Mouse (Mus musculus) forebrain, postnatal 0 days (tissue): Measurements from ENCODE around the gene Ppp1r12b. TPM values are rescaled to one million over a fixed set of nuclear protein-coding genes. Genes with fewer than 3 reads are reported as not detected.

Source experiments
- ATAC-seq: fragments of 200-750 bp; cut with Nextera tagmentation; 2 replicates; pipeline ENCODE4 v1.8.0; 2017; ENCODE audit warnings: mild to moderate bottlenecking, moderate library complexity
- DNase-seq: peaks from one replicate; pipeline ENCODE4 v3.0.0-alpha.2; 2015
- H3K27ac ChIP-seq: fragments of 300-500 bp; sonication (generic); 2 replicates; pipeline ENCODE4 v1.5.1; 2014; ENCODE audit warnings: low read depth, mild to moderate bottlenecking, antibody characterized with exemption, low read length, moderate library complexity, mixed read lengths
- H3K27me3 ChIP-seq: fragments of 300-500 bp; sonication (generic); 2 replicates; pipeline ENCODE4 v1.6.1; 2014; ENCODE audit warnings: mild to moderate bottlenecking, low read length, mixed read lengths; ENCODE audit not compliant: insufficient read depth
- H3K36me3 ChIP-seq: fragments of 300-500 bp; sonication (generic); 2 replicates; pipeline ENCODE4 v1.6.1; 2014; ENCODE audit warnings: mild to moderate bottlenecking, moderate library complexity; ENCODE audit not compliant: insufficient read depth
- H3K4me1 ChIP-seq: fragments of 300-500 bp; sonication (generic); 2 replicates; pipeline ENCODE4 v1.6.1; 2014; ENCODE audit warnings: antibody characterized with exemption; ENCODE audit not compliant: insufficient read depth
- H3K4me2 ChIP-seq: fragments of 300-500 bp; sonication (generic); 2 replicates; pipeline ENCODE4 v1.6.1; 2014; ENCODE audit warnings: low read depth, mild to moderate bottlenecking, moderate library complexity
- H3K4me3 ChIP-seq: fragments of 300-500 bp; sonication (generic); 2 replicates; pipeline ENCODE4 v1.5.1; 2014; ENCODE audit warnings: low read depth, low read length, mixed read lengths
- H3K9ac ChIP-seq: fragments of 300-500 bp; sonication (generic); 2 replicates; pipeline ENCODE4 v1.6.1; 2014; ENCODE audit warnings: mild to moderate bottlenecking
- H3K9me3 ChIP-seq: fragments of 300-500 bp; sonication (generic); 2 replicates; pipeline ENCODE4 v1.6.1; 2016; ENCODE audit warnings: low read length
- CTCF ChIP-seq: sonication (generic); IDR thresholded peaks from 2 replicates; pipeline ENCODE4 v1.5.1; 2016; ENCODE audit warnings: antibody characterized with exemption, control low read depth, low read depth
- WGBS: fragments of 180-500 bp; shearing (Covaris S2); extraction: QIAGEN DNeasy Blood & Tissue Kit; methylation state at CpG from one replicate; pipeline ENCODE4 v1.1.7; 2014; 5-methylcytosine and 5-hydroxymethylcytosine counted together
- polyA plus RNA-seq: library from polyadenylated mRNA; unstranded; fragments of >200 nt; fragmentation: Nextera tagmentation; extraction: Ambion mirVana; gene quantifications from 2 replicates; pipeline ENCODE4 v1.2.1, GENCODE M21; 2015
- total RNA-seq: library from RNA; depleted of rRNA; stranded (reverse); fragments of >200 nt; gene quantifications from 2 replicates; pipeline ENCODE4 v1.2.3, GENCODE M21; 2014

Ppp1r12b gene
- total and polyA plus RNA-seq, 2 experiments from 2014 or later = 12.4 to 39.9 TPM

- peak; percentile 60 for ATAC-seq
- WGBS = 57% methylated on average over 4 of the region's 4 CpGs
- peaks cover 37% of the 10 kb centered on the region for H3K36me3 ChIP-seq
These were observed 126.1 kb downstream of the Ppp1r12b start for GRCm38 (mm10) chr1:134829635-134830034.

GRCm38 (mm10) chr1:134824896-134825295, 130.8 kb downstream of the Ppp1r12b start:
- no peaks in the 10 kb centered on the region for H3K27me3 ChIP-seq
- no peak for DNase-seq
- TF ChIP-seq CTCF = no peak
- no peak for ATAC-seq
- no peak overlapping the region for H3K4me2 ChIP-seq
- no peak overlapping the region for H3K9ac ChIP-seq
- no peaks in the 10 kb centered on the region for H3K4me1 ChIP-seq
- H3K4me3 ChIP-seq = no peak overlapping the region
- H3K27ac ChIP-seq = no peak overlapping the region
- 77% methylated on average over 6 of the region's 6 CpGs for WGBS
- no peaks in the 10 kb centered on the region for H3K9me3 ChIP-seq
- peaks cover 31% of the 10 kb centered on the region for H3K36me3 ChIP-seq

More at GRCm38 (mm10) chr1:134829635-134830034, 126.1 kb downstream of the Ppp1r12b start:
- no peaks in the 10 kb centered on the region for H3K27me3 ChIP-seq
- no peak overlapping the region for H3K9ac ChIP-seq
- peak; percentile 70 for TF ChIP-seq CTCF
- no peaks in the 10 kb centered on the region for H3K9me3 ChIP-seq
- DNase-seq = peak; percentile 23
- H3K27ac ChIP-seq = no peak overlapping the region
- H3K4me3 ChIP-seq = no peak overlapping the region
- no peak overlapping the region for H3K4me2 ChIP-seq
- H3K4me1 ChIP-seq = no peaks in the 10 kb centered on the region

GRCm38 (mm10) chr1:134823842-134824241, 131.9 kb downstream of the Ppp1r12b start:
- Histone ChIP-seq H3K9me3 (no peaks in the 10 kb centered on the region), H3K36me3 (peaks cover 35% of the 10 kb centered on the region), H3K4me3 (no peak overlapping the region), H3K4me2 (no peak overlapping the region), H3K4me1 (no peaks in the 10 kb centered on the region), H3K9ac (no peak overlapping the region), H3K27me3 (no peaks in the 10 kb centered on the region), H3K27ac (no peak overlapping the region)
- no peak for DNase-seq
- no peak for ATAC-seq
- no peak for TF ChIP-seq CTCF
- WGBS = 50% methylated on average over 7 of the region's 7 CpGs

GRCm38 (mm10) chr1:134823323-134823722, 132.4 kb downstream of the Ppp1r12b start:
- H3K36me3 ChIP-seq = peaks cover 32% of the 10 kb centered on the region
- no peaks in the 10 kb centered on the region for H3K9me3 ChIP-seq
- no peak for DNase-seq
- ATAC-seq = no peak
- H3K27me3 ChIP-seq = no peaks in the 10 kb centered on the region
- no peak overlapping the region for H3K4me3 ChIP-seq
- no peak overlapping the region for H3K27ac ChIP-seq
- no peak for TF ChIP-seq CTCF
- no peak overlapping the region for H3K9ac ChIP-seq
- 79% methylated on average over 8 of the region's 8 CpGs for WGBS
- no peaks in the 10 kb centered on the region for H3K4me1 ChIP-seq
- H3K4me2 ChIP-seq = no peak overlapping the region

GRCm38 (mm10) chr1:134820882-134821281, 134.9 kb downstream of the Ppp1r12b start:
- H3K4me3 ChIP-seq = no peak overlapping the region
- DNase-seq (no peak), ATAC-seq (no peak)
- H3K27me3 ChIP-seq = no peaks in the 10 kb centered on the region
- peaks cover 17% of the 10 kb centered on the region for H3K36me3 ChIP-seq
- H3K9me3 ChIP-seq = no peaks in the 10 kb centered on the region
- no peak overlapping the region for H3K9ac ChIP-seq
- no peaks in the 10 kb centered on the region for H3K4me1 ChIP-seq
- no peak for TF ChIP-seq CTCF
- 92% methylated on average over 3 of the region's 3 CpGs for WGBS
- H3K27ac ChIP-seq = no peak overlapping the region
- H3K4me2 ChIP-seq = no peak overlapping the region

- H3K9me3 ChIP-seq = no peaks in the 10 kb centered on the region
- 89% methylated on average over 11 of the region's 11 CpGs for WGBS
These were observed 136.5 kb downstream of the Ppp1r12b start for GRCm38 (mm10) chr1:134819196-134819595.

GRCm38 (mm10) chr1:134818716-134819115, 137.0 kb downstream of the Ppp1r12b start:
- Histone ChIP-seq H3K4me3 (no peak overlapping the region), H3K4me1 (no peaks in the 10 kb centered on the region), H3K9me3 (no peaks in the 10 kb centered on the region), H3K27me3 (no peaks in the 10 kb centered on the region), H3K9ac (no peak overlapping the region), H3K36me3 (peaks cover 14% of the 10 kb centered on the region; the same call in 1 of the 2 replicates), H3K4me2 (no peak overlapping the region), H3K27ac (no peak overlapping the region)
- WGBS = 96% methylated on average over 3 of the region's 3 CpGs
- no peak for TF ChIP-seq CTCF
- DNase-seq (no peak), ATAC-seq (no peak)

More at GRCm38 (mm10) chr1:134819196-134819595, 136.5 kb downstream of the Ppp1r12b start:
- H3K36me3 ChIP-seq = peaks cover 17% of the 10 kb centered on the region
- H3K4me1 ChIP-seq = no peaks in the 10 kb centered on the region
- H3K27ac ChIP-seq = no peak overlapping the region
- H3K9ac ChIP-seq = no peak overlapping the region
- no peak overlapping the region for H3K4me2 ChIP-seq
- TF ChIP-seq CTCF = no peak
- H3K4me3 ChIP-seq = no peak overlapping the region
- no peaks in the 10 kb centered on the region for H3K27me3 ChIP-seq
- DNase-seq = no peak
- no peak for ATAC-seq
